Mouse (Mus musculus) right cerebral cortex, postnatal 36 days (tissue): ENCODE measurements at regions not wholly inside any gene's neighbourhood (a gene's known extent, or its start where the extent isn't known, plus 50 kb on each side); places are given as distances from the start of the nearest gene placed in this dataset.

Experiments
- DNase-seq, 2 experiments: peaks; one replicate each; pipeline ENCODE4 v3.0.0; 2022; ENCODE audit warnings: low spot score in 2 of 2, mixed read lengths in 1 of 2

DNA sequence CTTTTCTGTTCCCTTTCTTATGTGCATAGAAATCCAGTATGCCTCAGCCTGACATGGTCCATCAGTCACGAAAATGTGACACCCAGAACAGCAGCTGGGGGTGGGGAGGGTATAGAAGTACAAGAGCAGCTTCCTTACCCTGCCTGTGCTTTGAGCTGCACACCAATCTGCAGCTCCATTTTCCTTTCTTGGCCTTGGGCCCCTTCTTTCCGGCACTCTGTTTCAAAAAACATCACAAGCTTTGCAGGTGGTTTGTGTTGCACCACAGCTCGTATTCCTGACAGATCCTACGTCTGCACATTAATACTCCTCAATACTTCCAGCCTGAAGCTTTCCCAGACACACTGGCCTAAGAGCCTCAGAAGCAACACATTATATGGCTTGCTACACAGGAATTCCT lies 138.1 kb upstream of the Nt5c1b start:
- DNase-seq = no peak

DNA sequence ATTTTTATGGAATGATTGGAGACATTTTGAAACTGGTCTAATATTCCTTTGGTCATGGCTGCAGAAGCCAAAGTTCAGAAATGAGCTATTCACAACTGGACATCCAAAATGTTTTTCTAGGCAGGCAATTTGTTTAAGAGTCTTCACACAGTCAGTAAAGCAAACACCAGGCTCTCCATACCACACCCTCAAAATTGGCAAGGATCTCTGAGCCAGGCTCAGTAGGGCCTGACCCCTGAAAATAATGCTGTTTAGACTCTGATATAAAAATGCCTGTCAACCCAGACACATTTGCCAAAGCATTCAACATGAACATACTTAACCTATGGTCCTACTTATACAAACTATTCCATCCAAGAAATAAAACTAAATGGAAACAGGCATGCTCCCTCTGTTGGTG lies 121.7 kb upstream of the Nt5c1b start:
- no peak for DNase-seq

DNA sequence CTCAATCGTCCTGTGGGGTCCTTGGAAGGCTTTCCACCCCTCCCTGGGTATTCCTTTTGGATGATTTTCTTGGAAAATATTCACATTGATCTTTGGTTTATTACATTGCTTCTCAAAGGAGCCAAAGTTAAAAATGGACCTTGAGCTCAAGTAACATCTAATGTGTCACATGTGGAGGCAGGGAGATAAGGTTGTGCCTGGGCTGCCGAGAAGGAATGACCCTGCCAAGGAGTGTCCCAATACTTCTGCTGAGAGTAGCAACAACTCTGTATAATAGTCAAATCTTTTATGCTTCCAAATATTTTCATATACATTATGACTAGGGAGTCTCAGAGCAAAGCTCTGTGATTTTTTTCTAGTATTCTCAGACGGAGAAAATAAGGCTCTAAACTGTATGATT lies 113.4 kb upstream of the Nt5c1b start:
- no peak for DNase-seq

DNA sequence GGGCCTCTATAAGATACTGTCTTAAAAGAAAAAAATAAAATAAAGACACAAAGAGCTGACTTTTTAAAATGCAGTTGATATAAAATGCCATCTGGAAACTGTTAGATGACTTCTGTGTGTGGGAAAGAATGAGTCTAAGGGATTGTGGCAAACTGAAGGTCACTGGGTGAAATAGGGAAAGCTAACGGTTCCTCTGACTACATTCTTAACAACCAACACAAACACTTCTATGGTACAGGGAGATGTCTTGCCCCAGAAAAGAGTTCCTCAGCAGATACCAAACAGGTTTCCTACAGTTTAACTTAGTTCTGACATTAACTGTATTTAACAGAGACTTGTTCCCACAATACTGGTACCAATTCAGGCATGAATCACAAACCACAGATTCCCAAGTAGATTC lies 103.6 kb upstream of the Nt5c1b start:
- DNase-seq = no peak

DNA sequence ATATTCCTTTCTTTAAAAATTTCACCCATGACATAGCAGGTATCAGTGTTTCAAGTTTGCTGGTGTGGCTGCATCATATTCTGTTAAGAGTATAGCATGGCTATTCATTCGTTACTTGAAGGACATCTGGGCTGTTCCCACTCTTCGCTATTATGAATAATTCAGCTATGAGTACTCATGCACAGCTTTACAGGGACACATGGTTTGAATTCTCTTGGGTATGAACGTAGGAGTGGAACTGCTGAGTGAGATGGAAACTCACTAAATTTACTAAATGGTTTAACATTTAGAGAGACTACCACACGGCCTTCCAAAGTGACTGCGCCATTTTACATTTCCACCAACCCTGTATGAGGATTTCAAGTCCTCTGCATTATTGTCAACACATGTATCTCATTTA lies 97.7 kb upstream of the Nt5c1b start:
- peak in 1 of 2 experiments; percentile 11 for DNase-seq

DNA sequence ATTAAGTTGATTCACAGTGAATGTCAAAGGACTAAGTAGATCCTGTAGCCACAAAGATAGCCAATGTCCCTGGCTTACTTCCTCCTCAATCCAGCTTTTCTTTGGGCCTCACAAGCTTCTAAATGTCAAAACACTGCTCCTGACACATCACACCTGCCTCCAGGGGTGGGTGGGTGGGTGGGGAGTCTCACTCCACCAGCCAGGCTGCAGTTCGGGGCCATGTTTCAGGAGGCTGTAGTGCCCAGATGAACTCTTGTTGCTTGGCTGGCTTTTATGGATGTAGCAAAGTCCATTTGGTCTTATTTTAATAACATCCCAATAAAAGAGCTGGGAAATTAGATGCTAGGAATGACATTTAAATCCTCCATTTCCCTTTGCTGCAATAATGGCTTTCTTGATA lies 94.5 kb upstream of the Nt5c1b start:
- no peak for DNase-seq

DNA sequence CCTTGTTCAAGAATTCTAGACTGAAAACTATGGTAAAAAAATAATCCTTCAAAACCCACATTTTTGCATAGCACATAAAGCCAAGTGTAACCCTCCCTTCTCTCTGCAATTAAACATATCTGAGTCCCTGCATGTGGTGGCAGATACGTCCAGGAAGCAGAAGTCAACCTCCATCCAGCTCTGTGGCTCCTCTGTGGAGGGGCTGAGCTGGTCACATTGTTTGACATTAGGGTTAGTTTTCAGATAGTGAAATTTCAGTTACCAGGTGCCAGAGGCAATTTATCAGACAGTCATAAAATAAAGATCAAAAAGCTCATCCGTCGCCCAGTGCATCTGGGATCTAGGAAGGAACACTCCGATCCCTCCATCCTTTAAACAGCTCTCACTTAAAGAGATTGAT lies 77.1 kb upstream of the Nt5c1b start:
- no peak for DNase-seq

DNA sequence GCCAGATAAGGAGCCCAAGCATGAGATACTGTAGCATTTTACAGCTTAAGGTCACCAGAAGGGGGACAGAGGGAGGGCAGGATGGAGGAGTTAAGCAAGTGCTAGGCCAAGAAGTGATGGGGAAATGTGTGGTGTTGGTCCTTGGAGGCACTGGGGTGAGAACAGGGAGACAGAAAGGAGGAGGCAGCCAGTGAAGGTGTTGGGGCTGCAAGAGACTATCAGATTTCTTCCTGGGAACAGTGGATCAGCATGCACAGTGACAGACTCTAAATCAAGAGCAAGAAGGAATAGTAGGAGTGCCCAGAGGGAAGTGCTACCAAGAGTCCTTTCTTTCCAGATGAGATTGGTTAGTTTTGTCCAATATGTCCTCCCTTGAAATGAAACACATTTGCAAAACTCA lies 63.8 kb upstream of the Nt5c1b start:
- no peak for DNase-seq
